Mouse (Mus musculus) olfactory bulb, adult 2 months (tissue): ENCODE measurements around the gene Relb. TPM values are rescaled to one million over a fixed set of nuclear protein-coding genes. Genes with fewer than 3 reads are reported as not detected.
"Not testable (repeated sequence)": the region's sequence is repeated elsewhere in the genome, so short reads cannot be mapped to it uniquely, and the experiment has no call there.

Experiments
- H3K27ac ChIP-seq: fragments of 200-500 bp; 2 replicates; pipeline ENCODE4 v1.5.1; 2012; ENCODE audit warnings: low read depth, low read length; ENCODE audit not compliant: insufficient read depth
- H3K4me1 ChIP-seq: fragments of 200-500 bp; 2 replicates; pipeline ENCODE4 v1.6.1; 2012; ENCODE audit warnings: low read length; ENCODE audit not compliant: control insufficient read depth, insufficient read depth
- H3K4me3 ChIP-seq: fragments of 200-500 bp; 2 replicates; pipeline ENCODE4 v1.5.1; 2012; ENCODE audit warnings: mild to moderate bottlenecking, low read depth, low read length, moderate library complexity; ENCODE audit not compliant: insufficient read depth
- CTCF ChIP-seq: fragments of 200-500 bp; IDR thresholded peaks from 2 replicates; pipeline ENCODE4 v1.5.1; 2012; ENCODE audit warnings: low read depth, mild to moderate bottlenecking, low read length, moderate library complexity; ENCODE audit not compliant: insufficient read depth
- POLR2A ChIP-seq: fragments of 200-500 bp; IDR thresholded peaks from 2 replicates; pipeline ENCODE4 v1.6.1; 2012; ENCODE audit warnings: mild to moderate bottlenecking, low read depth, low read length, moderate library complexity; ENCODE audit not compliant: insufficient read depth
- WGBS: fragments of 180-500 bp; shearing (Covaris S2); methylation state at CpG from one replicate; pipeline ENCODE4 v1.1.7; 2018; 5-methylcytosine and 5-hydroxymethylcytosine counted together
- polyA plus RNA-seq: library from polyadenylated mRNA; stranded (reverse); fragments of >200 nt; gene quantifications from 2 replicates; pipeline ENCODE4 v1.2.4, GENCODE M21; 2012; ENCODE audit warnings: low replicate concordance; ENCODE audit not compliant: missing spikeins, insufficient read depth, insufficient read length

Relb gene
- polyA plus RNA-seq, 1 experiment: not detected

GRCm38 (mm10) chr7:19619004-19619801, 10.0 kb downstream of the Relb start:
- WGBS: 20% methylated on average over 35 of the region's 35 CpGs
- H3K4me3 ChIP-seq: no peak overlapping the region
- no peak for TF ChIP-seq CTCF
- no peak for TF ChIP-seq POLR2A
- no peak overlapping the region for H3K27ac ChIP-seq
- H3K4me1 ChIP-seq: peaks cover 4% of the 10 kb centered on the region

GRCm38 (mm10) chr7:19615036-19615577, 14.1 kb downstream of the Relb start:
- Histone ChIP-seq H3K4me3 (no peak overlapping the region), H3K27ac (no peak overlapping the region), H3K4me1 (peaks cover 4% of the 10 kb centered on the region)
- TF ChIP-seq POLR2A: no peak
- TF ChIP-seq CTCF: no peak
- 89% methylated on average over 12 of the region's 12 CpGs for WGBS

GRCm38 (mm10) chr7:19610969-19611368, 18.3 kb downstream of the Relb start:
- Histone ChIP-seq H3K4me1 (no peaks in the 10 kb centered on the region), H3K27ac (no peak overlapping the region), H3K4me3 (no peak overlapping the region)
- TF ChIP-seq CTCF (no peak), POLR2A (no peak)
- WGBS: 82% methylated on average over 5 of the region's 5 CpGs

- TF ChIP-seq POLR2A: no peak
- no peak for TF ChIP-seq CTCF
- WGBS: 90% methylated on average over 12 of the region's 12 CpGs
- H3K4me1 ChIP-seq: no peaks in the 10 kb centered on the region
- no peak overlapping the region for H3K4me3 ChIP-seq
- no peak overlapping the region for H3K27ac ChIP-seq
These were observed 19.5 kb downstream of the Relb start for GRCm38 (mm10) chr7:19609641-19610332.

GRCm38 (mm10) chr7:19607291-19607690, 21.9 kb downstream of the Relb start:
- H3K27ac ChIP-seq: no peak overlapping the region
- H3K4me1 ChIP-seq: peaks cover 9% of the 10 kb centered on the region
- TF ChIP-seq CTCF (no peak), POLR2A (no peak)
- WGBS: 83% methylated on average over 5 of the region's 5 CpGs
- H3K4me3 ChIP-seq: no peak overlapping the region

GRCm38 (mm10) chr7:19604606-19605214, 24.5 kb downstream of the Relb start:
- H3K27ac ChIP-seq: not testable (repeated sequence)
- 53% methylated on average over 10 of the region's 10 CpGs for WGBS

GRCm38 (mm10) chr7:19603849-19604605, 25.2 kb downstream of the Relb start, which contains the start of gene Clasrp:
Gene Clasrp, minus strand, starts transcription at chr7:19604486.
- TF ChIP-seq POLR2A (peak; percentile 81), CTCF (no peak)
- peaks cover 20% of the 10 kb centered on the region for H3K4me1 ChIP-seq
- H3K4me3 ChIP-seq: peak within 1 kb of the TSS; percentile 64
- under 1% methylated on average over 57 of the region's 57 CpGs for WGBS
- 0 out of 2 replicates have a peak within 1 kb of the TSS, but pooled peaks have one; percentile 1 for H3K27ac ChIP-seq

More at GRCm38 (mm10) chr7:19604606-19605214, 24.5 kb downstream of the Relb start:
- H3K4me3 ChIP-seq: peak overlapping the region; percentile 64
- H3K4me1 ChIP-seq: peaks cover 18% of the 10 kb centered on the region

- no peak for TF ChIP-seq POLR2A
- no peak for TF ChIP-seq CTCF
- peak overlapping the region; percentile 15; the same call in 1 of the 2 replicates for H3K4me3 ChIP-seq
- no peak overlapping the region for H3K27ac ChIP-seq
- WGBS: 77% methylated on average over 12 of the region's 12 CpGs
- H3K4me1 ChIP-seq: peaks cover 23% of the 10 kb centered on the region
These were observed 26.2 kb downstream of the Relb start for GRCm38 (mm10) chr7:19603055-19603454.
